Mouse (Mus musculus) testis, adult 2 months (tissue): ENCODE results near the gene Erc2.

Experiments used
- CTCF ChIP-seq: fragments of 200-500 bp; IDR thresholded peaks from 2 replicates; pipeline ENCODE4 v1.5.1; 2012; ENCODE audit warnings: low read depth, mild to moderate bottlenecking, inconsistent platforms, low read length, moderate library complexity; ENCODE audit not compliant: control insufficient read depth, insufficient read depth, insufficient replicate concordance
- POLR2A ChIP-seq: fragments of 200-500 bp; IDR thresholded peaks from 2 replicates; pipeline ENCODE4 v1.6.1; 2012; ENCODE audit warnings: low read depth, mild to moderate bottlenecking, inconsistent platforms, low read length, moderate library complexity; ENCODE audit not compliant: control insufficient read depth

DNA sequence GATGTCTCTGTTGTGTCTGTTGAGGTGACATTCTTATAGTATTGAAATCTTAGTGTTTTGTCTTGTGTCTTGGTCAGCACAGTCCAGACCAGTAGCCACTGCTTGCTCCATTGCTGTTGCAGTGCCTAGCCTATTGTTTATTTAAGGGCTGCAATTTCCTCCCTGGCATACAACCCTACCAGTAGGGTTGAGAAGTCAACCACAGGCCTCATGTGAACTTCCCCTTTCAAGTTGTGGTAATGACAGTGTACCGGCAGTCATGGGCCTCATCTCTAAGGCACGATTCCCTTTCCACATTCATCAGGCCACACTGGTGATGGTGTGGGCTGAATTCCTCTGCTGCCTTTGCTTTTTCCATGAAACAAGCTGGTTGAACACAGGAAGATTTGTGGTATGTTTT is 267.4 kb downstream of the Erc2 start:
- TF ChIP-seq CTCF (no peak), POLR2A (no peak)
